Mouse (Mus musculus) retina, adult 2 months (tissue): Measurements from ENCODE around the gene Prkce.
A peak's percentile ranks its signal among the peaks of the same experiment; 100 is the strongest.

Experiments used
- DNase-seq: peaks from one replicate; pipeline ENCODE4 v3.0.0-alpha.2; 2012; ENCODE audit warnings: low read depth, low spot score

Prkce gene

GRCm38 (mm10) chr17:86443886-86444285, 276.3 kb downstream of the Prkce start:
- no peak for DNase-seq

GRCm38 (mm10) chr17:86444578-86445419, 277.2 kb downstream of the Prkce start:
- DNase-seq, result peak; percentile 58

- no peak for DNase-seq
Observed at GRCm38 (mm10) chr17:86445420-86445720, 277.8 kb downstream of the Prkce start.

- DNase-seq, result no peak
Observed at GRCm38 (mm10) chr17:86445900-86446299, 278.3 kb downstream of the Prkce start.

GRCm38 (mm10) chr17:86447101-86447598, 279.6 kb downstream of the Prkce start:
- no peak for DNase-seq

- no peak for DNase-seq
Observed at GRCm38 (mm10) chr17:86452934-86453333, 285.3 kb downstream of the Prkce start.

- no peak for DNase-seq
Observed at GRCm38 (mm10) chr17:86453673-86454350, 286.2 kb downstream of the Prkce start.

- no peak for DNase-seq
Observed at GRCm38 (mm10) chr17:86454351-86454706, 286.7 kb downstream of the Prkce start.

- no peak for DNase-seq
Observed at GRCm38 (mm10) chr17:86456512-86456911, 288.9 kb downstream of the Prkce start.

GRCm38 (mm10) chr17:86458302-86458980, 290.9 kb downstream of the Prkce start:
- DNase-seq, result no peak

GRCm38 (mm10) chr17:86460645-86461430, 293.3 kb downstream of the Prkce start:
- DNase-seq, result no peak

- DNase-seq, result no peak
Observed at GRCm38 (mm10) chr17:86463369-86463768, 295.8 kb downstream of the Prkce start.

GRCm38 (mm10) chr17:86464197-86464596, 296.6 kb downstream of the Prkce start:
- no peak for DNase-seq

GRCm38 (mm10) chr17:86464689-86465363, 297.2 kb downstream of the Prkce start:
- DNase-seq, result no peak

- DNase-seq, result no peak
Observed at GRCm38 (mm10) chr17:86465865-86466264, 298.3 kb downstream of the Prkce start.

- no peak for DNase-seq
Observed at GRCm38 (mm10) chr17:86466412-86466811, 298.8 kb downstream of the Prkce start.

GRCm38 (mm10) chr17:86466871-86467270, 299.3 kb downstream of the Prkce start:
- DNase-seq, result no peak

GRCm38 (mm10) chr17:86467291-86467898, 299.8 kb downstream of the Prkce start:
- DNase-seq, result no peak

- DNase-seq, result no peak
Observed at GRCm38 (mm10) chr17:86467967-86468366, 300.4 kb downstream of the Prkce start.

- DNase-seq, result no peak
Observed at GRCm38 (mm10) chr17:86470160-86470559, 302.6 kb downstream of the Prkce start.

GRCm38 (mm10) chr17:86471684-86472083, 304.1 kb downstream of the Prkce start:
- DNase-seq, result peak; percentile 42
